Mouse (Mus musculus) mouse embryonic stem cell (cell line): ENCODE results near the gene Nudt2.
"Not testable (repeated sequence)": the region's sequence is repeated elsewhere in the genome, so short reads cannot be mapped to it uniquely, and the experiment has no call there.

Source experiments
- in situ Hi-C, 2 experiments: fragments of 300-500 bp; cut with MboI; formaldehyde crosslinking; loops; 1 replicate in 1 of 2; 3 replicates in 1 of 2; pipeline ENCODE4 v1.14.3; 2019 to 2020; ENCODE audit warnings: low sequenced_read_pairs in 2 of 2, low pct_unique_long_range_greater_than_20kb in 1 of 2, mixed read lengths in 1 of 2; ENCODE audit not compliant: unreplicated experiment in 1 of 2

Gene Nudt2

GRCm38 (mm10) chr4:41464345-41465286 lies at the start of gene Nudt2, which contains the start of gene Kif24:
Nudt2 (plus strand) TSS chr4:41465151.
Kif24 (minus strand) TSS chr4:41464887.
- in situ Hi-C loops = no loop called here

- in situ Hi-C loops = no loop called here
Observed at GRCm38 (mm10) chr4:41416966-41417365, 48.0 kb upstream of the Nudt2 start.

DNA sequence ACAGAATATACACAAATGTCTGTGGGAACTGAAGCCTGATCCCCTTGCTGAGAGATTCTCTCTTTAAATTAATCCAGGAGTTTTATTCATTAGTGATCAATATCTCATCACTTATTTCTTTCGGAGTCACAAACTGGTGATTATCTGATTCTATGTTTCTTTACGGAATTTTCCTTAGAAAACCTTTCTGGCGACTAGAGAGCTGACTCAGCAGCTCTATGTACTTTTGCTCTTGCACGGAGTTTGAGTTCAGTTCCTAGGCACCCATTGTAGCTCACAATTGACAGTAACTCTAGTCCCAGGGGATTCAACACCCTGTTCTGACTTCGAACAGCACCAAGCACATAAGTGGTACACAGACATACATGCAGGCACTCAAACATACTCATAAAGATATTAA lies 26.0 kb upstream of the Nudt2 start:
- in situ Hi-C loops = no loop called here

GRCm38 (mm10) chr4:41442790-41443302 lies 22.1 kb upstream of the Nudt2 start:
- in situ Hi-C loops = no loop called here

DNA sequence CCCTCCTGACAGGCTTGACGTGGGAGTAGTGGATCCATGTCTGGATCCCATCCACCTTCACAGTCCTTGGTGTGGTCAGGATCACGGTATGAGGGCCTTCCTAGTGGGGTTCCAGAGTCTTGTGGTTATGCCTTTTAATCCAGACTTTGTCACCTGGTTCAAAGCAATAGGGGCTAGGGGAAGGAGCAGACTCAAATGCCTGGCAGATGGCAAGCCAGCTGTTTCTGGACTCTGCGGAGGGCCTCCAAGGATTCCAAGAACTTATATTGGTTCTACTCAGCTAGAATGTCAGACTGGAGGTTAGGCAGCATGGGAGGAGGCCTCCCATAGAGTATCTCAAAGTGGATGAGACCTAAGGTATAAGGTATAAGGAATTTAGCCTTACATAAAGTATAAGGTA lies 17.4 kb upstream of the Nudt2 start:
- in situ Hi-C loops = no loop called here

- in situ Hi-C loops = no loop called here
Observed at GRCm38 (mm10) chr4:41460690-41461089, 4.3 kb upstream of the Nudt2 start.

GRCm38 (mm10) chr4:41463051-41463738 lies 1.8 kb upstream of the Nudt2 start:
- in situ Hi-C loops = not testable (repeated sequence)

GRCm38 (mm10) chr4:41465287-41465665 lies 325 bp downstream of the Nudt2 start:
- in situ Hi-C loops = no loop called here

DNA sequence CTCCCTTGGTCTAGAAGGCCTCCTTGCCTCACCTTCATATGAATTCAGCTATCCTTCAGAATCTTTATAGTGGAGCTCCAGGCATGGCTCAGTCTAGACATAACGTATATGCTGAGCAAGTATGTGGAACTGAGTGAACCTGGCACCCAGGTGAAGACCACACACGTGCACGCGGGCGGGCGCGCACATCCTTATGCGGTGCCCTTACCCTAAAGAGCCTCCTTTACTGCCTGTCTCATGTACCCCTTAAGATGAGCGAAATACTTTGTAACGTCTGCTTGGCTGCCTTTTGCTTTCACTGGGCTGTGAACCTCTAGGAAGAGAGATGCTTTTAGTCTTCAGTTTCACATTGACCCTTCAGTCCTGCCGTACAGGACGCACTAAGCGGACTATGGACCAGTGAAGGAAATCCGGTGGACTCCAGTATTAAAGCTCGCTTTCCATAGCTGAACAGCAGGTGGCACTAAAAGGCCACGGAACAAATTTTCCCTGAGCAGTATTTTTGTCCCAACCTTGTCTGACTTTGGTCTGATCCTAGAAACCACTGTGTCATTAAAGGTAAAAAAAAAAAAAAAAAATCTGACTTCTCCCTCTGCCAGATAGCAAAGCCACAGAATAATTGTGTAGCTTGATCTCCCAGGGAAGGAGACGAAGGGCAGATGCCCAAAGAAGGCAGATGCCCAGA lies 3.6 kb downstream of the Nudt2 start:
- in situ Hi-C loops = no loop called here

DNA sequence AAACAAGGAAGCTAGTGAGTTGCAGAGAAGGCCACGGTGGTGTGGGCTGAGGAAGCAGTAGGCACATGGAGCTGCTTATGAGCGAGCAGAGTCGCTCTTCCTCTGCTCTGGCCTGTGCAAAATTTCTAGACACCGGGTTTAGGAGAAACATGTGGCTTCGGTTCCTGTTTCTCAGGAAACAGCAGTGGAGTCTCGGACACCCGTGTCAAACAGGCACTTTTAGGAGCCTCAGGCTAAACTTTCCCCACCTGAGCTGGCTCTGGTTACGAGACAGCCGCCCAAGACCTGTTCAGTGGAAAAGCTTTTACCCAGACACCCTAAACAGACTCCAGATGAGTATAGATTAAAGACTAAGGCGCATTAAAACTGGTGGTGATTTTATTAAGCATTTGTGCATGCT lies 4.2 kb downstream of the Nudt2 start:
- in situ Hi-C loops = no loop called here

- in situ Hi-C loops = no loop called here
Observed at GRCm38 (mm10) chr4:41470051-41470683, 5.2 kb downstream of the Nudt2 start.

- in situ Hi-C loops = no loop called here
Observed at GRCm38 (mm10) chr4:41470684-41471383, 5.9 kb downstream of the Nudt2 start.

DNA sequence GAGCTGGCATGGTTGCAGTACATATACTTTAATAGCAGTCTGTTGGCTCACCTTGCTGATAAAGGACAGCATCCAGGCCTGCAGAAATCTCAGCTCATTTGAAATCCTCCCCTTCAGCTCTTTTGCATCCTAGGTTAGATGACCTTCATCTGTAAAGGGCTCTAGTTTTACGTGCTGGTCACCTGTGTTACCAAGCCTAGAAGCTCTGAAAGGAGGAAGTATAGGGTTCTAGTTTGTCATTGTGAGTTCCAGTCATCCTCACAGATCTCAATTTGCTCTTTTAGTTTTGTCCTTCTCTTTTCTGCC lies 6.4 kb downstream of the Nudt2 start:
- in situ Hi-C loops = no loop called here

GRCm38 (mm10) chr4:41477648-41478160 lies 12.8 kb downstream of the Nudt2 start:
- in situ Hi-C loops = no loop called here

DNA sequence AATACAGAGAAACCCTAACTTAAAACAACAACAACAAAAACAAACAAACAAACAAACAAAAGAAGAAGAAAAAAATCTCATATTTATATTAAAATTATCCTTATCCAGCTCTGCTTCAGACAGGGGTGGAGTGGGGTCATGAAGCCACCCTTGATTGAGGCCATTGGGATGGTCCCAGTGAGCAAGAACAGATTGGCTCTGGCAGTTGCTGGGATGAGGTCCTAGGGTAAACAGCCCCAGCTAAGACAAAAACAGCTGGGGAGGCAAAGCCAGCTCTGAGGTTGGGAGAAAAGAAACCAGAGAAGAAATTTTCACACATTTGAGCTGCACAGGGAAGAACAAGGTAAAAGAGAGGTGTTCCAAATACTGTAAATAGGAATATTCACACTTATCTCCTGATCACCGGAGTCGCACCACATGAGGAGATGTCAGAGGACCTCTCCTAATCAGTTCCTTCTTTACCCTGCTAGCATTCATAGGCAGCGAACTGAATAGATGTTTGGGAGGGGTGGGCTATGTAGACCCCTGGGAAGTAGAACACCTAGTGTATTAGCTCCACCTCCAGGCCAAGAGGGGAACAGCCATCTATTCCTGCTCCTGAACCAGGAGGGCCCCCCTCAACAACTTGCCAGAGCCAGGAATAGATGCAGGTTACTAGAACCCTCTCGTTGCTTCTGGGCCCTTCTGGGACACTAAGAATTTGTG lies 14.0 kb downstream of the Nudt2 start:
- in situ Hi-C loops = no loop called here

GRCm38 (mm10) chr4:41479456-41479804 lies 14.5 kb downstream of the Nudt2 start:
- in situ Hi-C loops = no loop called here

DNA sequence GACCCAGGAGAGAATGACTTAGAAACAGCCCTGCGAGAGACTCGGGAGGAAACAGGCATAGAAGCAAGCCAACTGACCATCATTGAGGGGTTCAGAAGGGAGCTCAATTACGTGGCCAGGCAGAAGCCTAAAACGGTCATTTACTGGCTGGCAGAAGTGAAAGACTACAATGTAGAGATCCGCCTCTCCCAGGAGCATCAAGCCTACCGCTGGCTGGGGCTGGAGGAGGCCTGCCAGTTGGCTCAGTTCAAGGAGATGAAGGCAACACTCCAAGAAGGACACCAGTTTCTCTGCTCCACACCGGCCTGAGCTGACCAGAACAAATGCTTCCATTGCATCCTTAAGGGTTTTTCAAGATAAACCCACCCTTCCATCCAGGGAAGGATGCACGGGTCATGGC lies 15.3 kb downstream of the Nudt2 start:
- in situ Hi-C loops = no loop called here
